Mouse (Mus musculus): Measurements from ENCODE around the gene Ankrd44. TPM values are rescaled to one million over a fixed set of nuclear protein-coding genes. Genes with fewer than 3 reads are reported as not detected.

The Ankrd44 gene
- total RNA-seq, 2 experiments from 2014 or later = 7.5 to 9.6 TPM

GRCm38 (mm10) chr1:54830223-54830622 lies 96.0 kb downstream of the Ankrd44 start:
- DNase-seq = peak; percentile 84
- no peak for TF ChIP-seq CTCF (IDR thresholded peaks at IDR 0.05)
- Histone ChIP-seq H3K4me3 (no peak overlapping the region), H3K27ac (peak overlapping the region; percentile 73)
- intact Hi-C loops (cut with DNase I) = loop anchor here (1.0 to 5.0 kb wide), 3 partner anchors 96 to 163 kb away; partner anchors contain the start of gene Ankrd44

- intact Hi-C loops (cut with DNase I) = loop anchor here (1.0 to 5.0 kb wide), 4 partner anchors 72 to 162 kb away; partner anchors contain the start of gene Ankrd44
- DNase-seq = no peak
- no peak overlapping the region for H3K4me3 ChIP-seq
- peak overlapping the region; percentile 73 for H3K27ac ChIP-seq
- no peak for TF ChIP-seq CTCF (IDR thresholded peaks at IDR 0.05)
Measured at GRCm38 (mm10) chr1:54829681-54830213, 96.4 kb downstream of the Ankrd44 start.

- no peak for TF ChIP-seq CTCF (IDR thresholded peaks at IDR 0.05)
- intact Hi-C loops (cut with DNase I) = loop anchor here (5.0 kb wide), 1 partner anchor 71 kb away; no protein-coding TSS in a partner anchor
- no peak overlapping the region for H3K27ac ChIP-seq
- no peak for DNase-seq
- no peak overlapping the region for H3K4me3 ChIP-seq
Measured at GRCm38 (mm10) chr1:54827827-54828226, 98.4 kb downstream of the Ankrd44 start.

- Histone ChIP-seq H3K4me3 (no peak overlapping the region), H3K27ac (peak overlapping the region; percentile 62)
- TF ChIP-seq CTCF (IDR thresholded peaks at IDR 0.05) = no peak
- no peak for DNase-seq
- intact Hi-C loops (cut with DNase I) = loop anchor here (5.0 kb wide), 1 partner anchor 70 kb away; no protein-coding TSS in a partner anchor
Measured at GRCm38 (mm10) chr1:54827351-54827750, 98.8 kb downstream of the Ankrd44 start.

GRCm38 (mm10) chr1:54826426-54826986 lies 99.7 kb downstream of the Ankrd44 start:
- Histone ChIP-seq H3K4me3 (no peak overlapping the region), H3K27ac (peak overlapping the region; percentile 62)
- TF ChIP-seq CTCF (IDR thresholded peaks at IDR 0.05) = no peak
- peak; percentile 87 for DNase-seq
- intact Hi-C loops (cut with DNase I) = loop anchor here (5.0 kb wide), 1 partner anchor 69 kb away; no protein-coding TSS in a partner anchor

- intact Hi-C loops (cut with DNase I) = loop anchor here (5.0 kb wide), 1 partner anchor 69 kb away; no protein-coding TSS in a partner anchor
Measured at GRCm38 (mm10) chr1:54825718-54826425, 100.3 kb downstream of the Ankrd44 start.

GRCm38 (mm10) chr1:54824106-54824808 lies 101.9 kb downstream of the Ankrd44 start:
- intact Hi-C loops (cut with DNase I) = no loop called here
- no peak for DNase-seq
- no peak for TF ChIP-seq CTCF (IDR thresholded peaks at IDR 0.05)
- no peak overlapping the region for H3K4me3 ChIP-seq
- H3K27ac ChIP-seq = no peak overlapping the region

More at GRCm38 (mm10) chr1:54825718-54826425, 100.3 kb downstream of the Ankrd44 start:
- Histone ChIP-seq H3K4me3 (no peak overlapping the region), H3K27ac (peak overlapping the region; percentile 62)
- no peak for DNase-seq
- TF ChIP-seq CTCF (IDR thresholded peaks at IDR 0.05) = no peak

GRCm38 (mm10) chr1:54821797-54822196 lies 104.4 kb downstream of the Ankrd44 start:
- intact Hi-C loops (cut with DNase I) = no loop called here
- no peak for DNase-seq
- TF ChIP-seq CTCF (IDR thresholded peaks at IDR 0.05) = no peak
- no peak overlapping the region for H3K27ac ChIP-seq
- H3K4me3 ChIP-seq = no peak overlapping the region

- intact Hi-C loops (cut with DNase I) = no loop called here
- no peak for TF ChIP-seq CTCF (IDR thresholded peaks at IDR 0.05)
- DNase-seq = no peak
- Histone ChIP-seq H3K27ac (no peak overlapping the region), H3K4me3 (no peak overlapping the region)
Measured at GRCm38 (mm10) chr1:54815206-54815855, 110.9 kb downstream of the Ankrd44 start.

GRCm38 (mm10) chr1:54809811-54810549 lies 116.2 kb downstream of the Ankrd44 start:
- H3K27ac ChIP-seq = no peak overlapping the region
- TF ChIP-seq CTCF (IDR thresholded peaks at IDR 0.05) = no peak
- DNase-seq = no peak
- no peak overlapping the region for H3K4me3 ChIP-seq
- intact Hi-C loops (cut with DNase I) = no loop called here

GRCm38 (mm10) chr1:54809098-54809490 lies 117.1 kb downstream of the Ankrd44 start:
- no peak for TF ChIP-seq CTCF (IDR thresholded peaks at IDR 0.05)
- intact Hi-C loops (cut with DNase I) = no loop called here

More at GRCm38 (mm10) chr1:54809098-54809490, 117.1 kb downstream of the Ankrd44 start:
- H3K27ac ChIP-seq = no peak overlapping the region
- no peak overlapping the region for H3K4me3 ChIP-seq
- DNase-seq = no peak
